Mouse (Mus musculus) lung, embryonic 16.5 days (tissue): ENCODE measurements around the gene Rhbdd2. TPM values are rescaled to one million over a fixed set of nuclear protein-coding genes. Genes with fewer than 3 reads are reported as not detected.

ENCODE experiments used
- ATAC-seq: fragments of 200-750 bp; cut with Nextera tagmentation; 2 replicates; pipeline ENCODE4 v1.8.0; 2017; ENCODE audit warnings: low read depth, mild to moderate bottlenecking, moderate library complexity
- H3K27ac ChIP-seq: fragments of 300-500 bp; sonication (generic); 2 replicates; pipeline ENCODE4 v1.5.1; 2014; ENCODE audit warnings: mild to moderate bottlenecking, control low read depth, low read length
- H3K27me3 ChIP-seq: fragments of 300-500 bp; sonication (generic); 2 replicates; pipeline ENCODE4 v1.6.1; 2014; ENCODE audit warnings: low read depth, low read length, mixed read lengths; ENCODE audit not compliant: control insufficient read depth, insufficient read depth
- H3K36me3 ChIP-seq: fragments of 300-500 bp; sonication (generic); 2 replicates; pipeline ENCODE4 v1.6.1; 2014; ENCODE audit warnings: low read length; ENCODE audit not compliant: control insufficient read depth, insufficient read depth
- H3K4me1 ChIP-seq: fragments of 300-500 bp; sonication (generic); replicated peaks from 2 replicates; pipeline ENCODE4 v1.6.1; 2014; ENCODE audit warnings: low read length, mixed read lengths; ENCODE audit not compliant: control insufficient read depth, insufficient read depth
- H3K4me2 ChIP-seq: fragments of 300-500 bp; sonication (generic); 2 replicates; pipeline ENCODE4 v1.6.1; 2014; ENCODE audit warnings: low read depth, low read length, control low read depth
- H3K4me3 ChIP-seq: fragments of 300-500 bp; sonication (generic); 2 replicates; pipeline ENCODE4 v1.5.1; 2014; ENCODE audit warnings: mild to moderate bottlenecking, low read length, control low read depth
- H3K9ac ChIP-seq: fragments of 300-500 bp; sonication (generic); 2 replicates; pipeline ENCODE4 v1.6.1; 2014; ENCODE audit warnings: low read length, control low read depth
- H3K9me3 ChIP-seq: fragments of 300-500 bp; sonication (generic); 2 replicates; pipeline ENCODE4 v1.6.1; 2016; ENCODE audit warnings: low read length; ENCODE audit not compliant: control insufficient read depth
- WGBS: fragments of 180-500 bp; shearing (Covaris S2); extraction: QIAGEN DNeasy Blood & Tissue Kit; methylation state at CpG from one replicate; pipeline ENCODE4 v1.1.7; 2014; 5-methylcytosine and 5-hydroxymethylcytosine counted together
- polyA plus RNA-seq: library from polyadenylated mRNA; unstranded; fragments of >200 nt; fragmentation: Nextera tagmentation; extraction: Ambion mirVana; gene quantifications from 2 replicates; pipeline ENCODE4 v1.2.1, GENCODE M21; 2015

Gene Rhbdd2
- polyA plus RNA-seq, 1 experiment from 2014 or later: 33.1 TPM

DNA sequence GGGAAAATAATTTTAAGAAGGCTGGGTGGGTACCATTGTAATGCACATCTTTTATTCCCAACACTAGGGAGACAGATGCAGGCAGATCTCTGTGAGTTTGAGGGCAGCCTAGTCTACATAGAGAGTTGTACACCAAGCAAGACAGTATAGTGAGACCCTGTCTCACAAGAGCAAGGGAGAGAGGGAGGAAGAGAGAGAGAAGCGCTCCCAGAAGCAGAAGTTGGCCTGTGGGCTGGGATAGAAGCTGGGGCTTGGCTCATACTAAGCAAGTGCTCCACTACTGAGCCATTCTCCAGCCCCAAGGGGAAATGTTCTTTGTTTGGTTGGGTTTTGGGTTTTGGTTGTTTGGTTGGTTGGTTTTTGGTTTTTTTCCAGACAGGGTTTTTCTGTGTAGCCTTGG is 8.6 kb downstream of the Rhbdd2 start:
- Histone ChIP-seq H3K4me1 (no peaks in the 10 kb centered on the region), H3K9me3 (no peaks in the 10 kb centered on the region), H3K36me3 (peaks cover 15% of the 10 kb centered on the region), H3K4me2 (no peak overlapping the region), H3K27ac (no peak overlapping the region), H3K9ac (no peak overlapping the region), H3K27me3 (no peaks in the 10 kb centered on the region), H3K4me3 (no peak overlapping the region)
- WGBS: 95% methylated on average over 1 of the region's 1 CpGs
- no peak for ATAC-seq

DNA sequence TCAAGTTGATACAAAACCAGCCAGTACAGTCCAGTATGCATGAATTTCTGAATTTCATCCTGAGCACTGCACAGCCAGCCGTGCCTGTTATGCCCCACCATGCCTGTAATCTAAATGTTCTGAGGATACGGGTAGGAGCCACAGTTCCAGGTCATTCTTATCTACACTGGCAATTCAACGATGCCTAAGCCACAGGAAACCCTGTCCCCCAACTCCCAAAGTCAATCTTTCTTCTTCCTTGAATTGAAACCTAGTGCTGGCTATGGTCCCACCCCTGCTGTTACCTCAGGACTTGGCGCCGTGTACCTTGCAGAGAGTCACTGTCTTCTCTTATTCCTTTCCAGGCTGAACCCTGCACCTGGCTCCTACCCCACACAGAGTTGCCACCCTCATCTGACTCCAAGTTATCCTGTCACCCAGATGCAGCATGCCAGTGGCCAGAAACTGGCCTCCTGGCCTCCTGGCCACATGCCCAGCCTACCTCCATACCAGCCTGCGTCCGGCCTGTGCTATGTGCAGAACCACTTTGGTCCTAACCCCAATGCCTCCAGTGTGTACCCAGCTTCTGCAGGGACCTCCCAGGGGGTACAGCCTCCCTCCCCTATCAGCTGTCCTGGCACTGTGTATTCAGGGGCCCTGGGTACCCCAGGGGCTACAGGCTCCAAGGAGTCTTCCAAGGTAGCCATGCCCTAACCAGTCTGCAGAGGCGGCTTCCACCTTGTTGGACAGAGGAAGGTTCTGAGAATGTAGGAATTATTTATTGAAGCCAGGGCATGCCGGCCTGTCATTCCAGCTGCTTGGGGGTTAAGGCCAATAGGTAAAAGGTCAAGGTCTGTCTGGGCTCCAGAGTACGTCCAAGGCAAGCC is 10.5 kb downstream of the Rhbdd2 start:
- Histone ChIP-seq H3K27ac (no peak overlapping the region), H3K9me3 (no peaks in the 10 kb centered on the region), H3K4me1 (no peaks in the 10 kb centered on the region), H3K9ac (no peak overlapping the region), H3K36me3 (peaks cover 11% of the 10 kb centered on the region), H3K4me3 (no peak overlapping the region), H3K4me2 (no peak overlapping the region), H3K27me3 (no peaks in the 10 kb centered on the region)
- no peak for ATAC-seq
- 79% methylated on average over 10 of the region's 10 CpGs for WGBS

- Histone ChIP-seq H3K4me3 (no peak overlapping the region), H3K27ac (no peak overlapping the region), H3K36me3 (peaks cover 11% of the 10 kb centered on the region), H3K4me1 (no peaks in the 10 kb centered on the region), H3K27me3 (no peaks in the 10 kb centered on the region), H3K4me2 (no peak overlapping the region), H3K9me3 (no peaks in the 10 kb centered on the region), H3K9ac (no peak overlapping the region)
- no peak for ATAC-seq
- 96% methylated on average over 1 of the region's 1 CpGs for WGBS
These were observed 11.1 kb downstream of the Rhbdd2 start for GRCm38 (mm10) chr5:135643552-135643842.

- 94% methylated on average over 8 of the region's 8 CpGs for WGBS
- H3K9me3 ChIP-seq: no peaks in the 10 kb centered on the region
- ATAC-seq: no peak
These were observed 11.5 kb downstream of the Rhbdd2 start for GRCm38 (mm10) chr5:135643869-135644268.

GRCm38 (mm10) chr5:135645330-135645729 is 12.9 kb downstream of the Rhbdd2 start:
- Histone ChIP-seq H3K4me1 (no peaks in the 10 kb centered on the region), H3K4me3 (no peak overlapping the region), H3K36me3 (peaks cover 11% of the 10 kb centered on the region), H3K27ac (no peak overlapping the region), H3K4me2 (no peak overlapping the region), H3K9ac (no peak overlapping the region), H3K9me3 (no peaks in the 10 kb centered on the region), H3K27me3 (no peaks in the 10 kb centered on the region)
- 71% methylated on average over 5 of the region's 5 CpGs for WGBS
- no peak for ATAC-seq

More at GRCm38 (mm10) chr5:135643869-135644268, 11.5 kb downstream of the Rhbdd2 start:
- Histone ChIP-seq H3K27me3 (no peaks in the 10 kb centered on the region), H3K27ac (no peak overlapping the region), H3K9ac (no peak overlapping the region), H3K4me2 (no peak overlapping the region), H3K4me1 (no peaks in the 10 kb centered on the region), H3K36me3 (peaks cover 11% of the 10 kb centered on the region), H3K4me3 (no peak overlapping the region)

DNA sequence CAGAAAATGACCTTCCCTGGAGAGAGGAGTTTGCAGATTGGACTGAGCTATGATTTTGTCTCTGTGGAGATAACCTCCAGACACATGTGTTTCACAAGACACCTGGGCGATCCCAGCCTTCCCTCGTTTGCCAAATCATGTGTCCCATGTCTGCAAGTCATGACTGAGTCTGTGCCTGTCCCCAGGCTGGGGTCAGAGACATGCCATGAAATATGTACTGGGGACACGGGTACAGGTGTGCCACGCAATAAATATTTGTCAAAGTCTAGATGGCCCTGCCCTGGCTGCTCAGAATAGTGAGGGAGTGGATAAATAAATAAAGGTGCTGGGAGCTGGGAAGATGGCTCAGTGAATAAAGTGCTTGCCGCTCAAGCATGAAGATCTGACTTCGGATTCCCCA is 13.6 kb downstream of the Rhbdd2 start:
- no peaks in the 10 kb centered on the region for H3K4me1 ChIP-seq
- H3K27me3 ChIP-seq: no peaks in the 10 kb centered on the region
- no peak for ATAC-seq
- H3K36me3 ChIP-seq: peaks cover 8% of the 10 kb centered on the region; the same call in 1 of the 2 replicates
- H3K4me2 ChIP-seq: no peak overlapping the region
- WGBS: 65% methylated on average over 6 of the region's 6 CpGs
- H3K4me3 ChIP-seq: no peak overlapping the region
- H3K9me3 ChIP-seq: no peaks in the 10 kb centered on the region
- H3K27ac ChIP-seq: no peak overlapping the region
- no peak overlapping the region for H3K9ac ChIP-seq

- WGBS: 63% methylated on average over 9 of the region's 9 CpGs
- H3K4me3 ChIP-seq: no peak overlapping the region
- H3K4me1 ChIP-seq: no peaks in the 10 kb centered on the region
- no peaks in the 10 kb centered on the region for H3K9me3 ChIP-seq
- H3K9ac ChIP-seq: no peak overlapping the region
- no peaks in the 10 kb centered on the region for H3K27me3 ChIP-seq
- ATAC-seq: no peak
- H3K4me2 ChIP-seq: no peak overlapping the region
- 0 out of 2 replicates have a peak, but pooled peaks cover under 1% of the 10 kb centered on the region for H3K36me3 ChIP-seq
- H3K27ac ChIP-seq: no peak overlapping the region
These were observed 16.3 kb downstream of the Rhbdd2 start for GRCm38 (mm10) chr5:135648461-135649308.

DNA sequence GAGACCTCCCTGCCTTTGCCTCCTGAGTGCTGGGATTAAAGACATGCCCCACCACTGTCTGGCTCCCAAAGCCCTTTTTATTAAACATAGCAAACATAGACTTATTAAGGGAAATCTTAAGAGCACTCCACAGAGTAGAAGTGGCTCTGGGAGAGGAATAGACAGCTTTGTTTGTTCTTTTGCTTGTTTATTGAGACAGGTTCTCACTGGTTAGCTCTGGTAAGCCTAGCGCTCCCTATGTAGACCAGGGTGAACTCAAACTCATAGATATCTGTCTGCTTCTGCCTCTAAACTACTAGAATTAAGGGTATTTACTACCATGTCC is 16.9 kb downstream of the Rhbdd2 start:
- WGBS: 74% methylated on average over 1 of the region's 1 CpGs
- ATAC-seq: no peak
- no peak overlapping the region for H3K9ac ChIP-seq
- H3K27me3 ChIP-seq: no peaks in the 10 kb centered on the region
- no peak overlapping the region for H3K27ac ChIP-seq
- H3K4me3 ChIP-seq: no peak overlapping the region
- H3K36me3 ChIP-seq: no peaks in the 10 kb centered on the region
- no peak overlapping the region for H3K4me2 ChIP-seq
- H3K4me1 ChIP-seq: no peaks in the 10 kb centered on the region
- no peaks in the 10 kb centered on the region for H3K9me3 ChIP-seq

- H3K27me3 ChIP-seq: no peaks in the 10 kb centered on the region
- 64% methylated on average over 3 of the region's 3 CpGs for WGBS
- no peaks in the 10 kb centered on the region for H3K9me3 ChIP-seq
- H3K27ac ChIP-seq: no peak overlapping the region
- no peaks in the 10 kb centered on the region for H3K36me3 ChIP-seq
- no peaks in the 10 kb centered on the region for H3K4me1 ChIP-seq
- ATAC-seq: 0 out of 2 replicates have a peak, but pooled peaks have one; percentile 16
- no peak overlapping the region for H3K4me2 ChIP-seq
- H3K4me3 ChIP-seq: no peak overlapping the region
- H3K9ac ChIP-seq: no peak overlapping the region
These were observed 19.1 kb downstream of the Rhbdd2 start for GRCm38 (mm10) chr5:135651536-135651935.
